Mouse (Mus musculus): ENCODE measurements around the gene Dapk2.

Dapk2 gene

DNA sequence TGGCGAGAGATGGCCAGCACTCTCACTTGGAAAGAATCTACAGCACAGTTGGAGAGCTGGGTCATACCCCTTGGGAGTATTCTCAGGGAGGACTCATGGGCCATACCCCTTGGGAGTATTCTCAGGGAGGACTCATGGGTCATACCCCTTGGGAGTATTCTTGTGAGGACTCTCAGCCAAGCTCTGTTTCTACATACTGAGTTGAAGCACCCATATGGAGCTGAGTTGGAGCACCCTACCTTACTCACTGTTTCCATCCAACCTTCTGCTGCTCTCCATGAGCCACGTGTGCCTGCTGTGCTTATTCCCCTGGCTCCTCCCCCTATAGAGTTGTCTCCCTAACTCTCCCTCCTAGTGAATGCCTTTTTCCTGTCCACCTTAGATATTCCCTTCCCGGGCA lies 148.4 kb downstream of the Dapk2 start:
- no peak for DNase-seq (ENCODE audit: low spot score in 2 of 2)

DNA sequence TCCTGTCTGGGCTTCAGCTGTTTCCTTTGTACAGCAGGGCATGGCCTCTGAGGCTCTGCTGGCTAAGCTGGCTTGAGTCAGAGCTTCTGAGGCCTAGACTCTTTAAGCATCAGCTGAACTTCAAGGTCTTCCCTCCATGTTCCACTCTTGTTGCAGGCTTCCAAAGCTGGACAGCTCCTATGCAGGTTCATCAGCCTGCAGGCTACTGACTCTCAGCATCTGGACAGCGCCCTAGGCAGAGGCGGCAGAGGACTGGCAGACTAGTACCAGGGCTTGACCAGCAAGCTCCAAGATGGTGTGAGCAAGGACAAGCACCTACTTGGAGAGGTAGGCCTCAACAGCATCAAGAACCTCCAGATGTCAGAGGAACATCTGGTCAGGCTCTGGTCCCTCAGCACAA lies 149.3 kb downstream of the Dapk2 start:
- no peak for DNase-seq (ENCODE audit: low spot score in 2 of 2)

DNA sequence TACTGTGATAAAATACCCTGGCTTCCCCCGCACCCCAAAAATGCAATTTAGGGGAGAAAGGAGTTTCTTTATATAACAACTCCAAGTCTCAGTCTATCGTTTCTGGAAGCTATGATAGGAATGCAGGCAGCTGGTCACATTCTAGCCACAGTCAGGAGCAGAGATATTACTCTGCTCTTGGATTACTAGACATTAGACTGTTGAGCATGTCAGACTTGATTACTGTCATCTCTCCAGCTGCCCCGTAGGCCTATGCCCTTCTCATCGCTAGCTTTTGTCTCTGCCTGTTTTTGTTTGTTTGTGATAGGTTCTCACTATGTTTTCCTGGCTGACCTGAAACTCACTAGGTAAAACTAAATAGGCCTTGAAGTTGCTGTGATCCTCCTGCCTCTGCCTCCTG lies 150.7 kb downstream of the Dapk2 start:
- no peak for DNase-seq (ENCODE audit: low spot score in 2 of 2)

DNA sequence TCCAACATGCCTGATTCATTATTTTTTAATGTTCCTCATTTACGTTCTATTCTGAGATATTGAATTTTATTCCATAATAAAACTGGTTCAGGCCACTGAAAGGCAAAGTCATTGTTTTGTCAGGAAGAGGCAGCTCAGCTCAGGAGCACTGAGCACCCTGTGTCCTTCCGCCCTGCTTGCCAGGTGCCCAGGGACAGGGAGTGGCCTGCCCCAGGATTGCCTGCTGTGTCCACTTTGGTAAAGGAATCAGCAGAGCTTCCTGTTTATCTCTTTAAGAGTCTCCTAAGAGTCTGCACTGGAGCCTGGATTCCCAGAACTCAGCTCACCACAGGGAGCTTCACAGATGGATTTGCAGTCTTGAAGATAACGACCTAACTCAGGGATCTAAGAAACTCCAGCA lies 153.4 kb downstream of the Dapk2 start:
- no peak for DNase-seq (ENCODE audit: low spot score in 2 of 2)

DNA sequence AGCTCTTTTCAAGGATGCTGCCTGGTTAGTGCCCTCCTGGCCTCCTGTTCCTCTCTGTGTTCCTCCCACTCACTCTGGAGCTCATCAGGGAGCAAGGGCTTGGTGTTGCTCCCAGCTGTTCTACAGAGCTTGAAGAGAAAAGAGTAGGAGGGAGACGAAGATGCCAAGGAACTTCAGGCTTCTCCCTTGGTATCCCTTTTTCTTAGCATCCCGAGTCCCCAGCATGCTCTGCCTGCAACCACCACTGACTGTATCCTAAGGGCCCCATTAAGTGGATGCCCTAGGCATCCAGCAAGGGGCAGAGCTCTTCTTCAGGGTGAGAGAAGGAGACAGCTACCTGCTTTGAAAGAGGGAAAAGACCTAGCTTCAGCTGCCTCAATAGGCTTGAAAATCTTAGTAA lies 158.6 kb downstream of the Dapk2 start:
- no peak for DNase-seq (ENCODE audit: low spot score in 2 of 2)
